Mouse (Mus musculus) liver, embryonic 12.5 days (tissue): Measurements from ENCODE around the gene Nkpd1. TPM values are rescaled to one million over a fixed set of nuclear protein-coding genes. Genes with fewer than 3 reads are reported as not detected.

ENCODE experiments used
- ATAC-seq: fragments of 200-750 bp; cut with Nextera tagmentation; 2 replicates; pipeline ENCODE4 v1.8.0; 2017; ENCODE audit warnings: moderate number of reproducible peaks, mild to moderate bottlenecking, moderate library complexity
- H3K27ac ChIP-seq: fragments of 300-500 bp; sonication (generic); 2 replicates; pipeline ENCODE4 v1.5.1; 2016; ENCODE audit warnings: mild to moderate bottlenecking
- H3K27me3 ChIP-seq: fragments of 300-500 bp; sonication (generic); replicated peaks from 2 replicates; pipeline ENCODE4 v1.6.1; 2016; ENCODE audit warnings: mild to moderate bottlenecking, moderate library complexity
- H3K36me3 ChIP-seq: fragments of 300-500 bp; sonication (generic); 2 replicates; pipeline ENCODE4 v1.6.1; 2016; ENCODE audit warnings: mild to moderate bottlenecking, moderate library complexity
- H3K4me1 ChIP-seq: fragments of 300-500 bp; sonication (generic); 2 replicates; pipeline ENCODE4 v1.6.1; 2016
- H3K4me2 ChIP-seq: fragments of 300-500 bp; sonication (generic); 2 replicates; pipeline ENCODE4 v1.6.1; 2016; ENCODE audit warnings: mild to moderate bottlenecking, moderate library complexity
- H3K4me3 ChIP-seq: fragments of 300-500 bp; sonication (generic); 2 replicates; pipeline ENCODE4 v1.5.1; 2016; ENCODE audit warnings: mild to moderate bottlenecking, moderate library complexity
- H3K9ac ChIP-seq: fragments of 300-500 bp; sonication (generic); 2 replicates; pipeline ENCODE4 v1.6.1; 2016; ENCODE audit warnings: mild to moderate bottlenecking, moderate library complexity
- H3K9me3 ChIP-seq: fragments of 300-500 bp; sonication (generic); replicated peaks from 2 replicates; pipeline ENCODE4 v1.6.1; 2016; ENCODE audit warnings: mild to moderate bottlenecking, moderate library complexity
- WGBS: fragments of 180-500 bp; shearing (Covaris S2); methylation state at CpG from one replicate; pipeline ENCODE4 v1.1.7; 2016; ENCODE audit not compliant: insufficient replicate concordance; 5-methylcytosine and 5-hydroxymethylcytosine counted together
- polyA plus RNA-seq: library from polyadenylated mRNA; unstranded; fragments of >200 nt; fragmentation: Nextera tagmentation; extraction: Ambion mirVana; gene quantifications from 2 replicates; pipeline ENCODE4 v1.2.1, GENCODE M21; 2016

Gene Nkpd1
- polyA plus RNA-seq, 1 experiment from 2014 or later, result not detected

DNA sequence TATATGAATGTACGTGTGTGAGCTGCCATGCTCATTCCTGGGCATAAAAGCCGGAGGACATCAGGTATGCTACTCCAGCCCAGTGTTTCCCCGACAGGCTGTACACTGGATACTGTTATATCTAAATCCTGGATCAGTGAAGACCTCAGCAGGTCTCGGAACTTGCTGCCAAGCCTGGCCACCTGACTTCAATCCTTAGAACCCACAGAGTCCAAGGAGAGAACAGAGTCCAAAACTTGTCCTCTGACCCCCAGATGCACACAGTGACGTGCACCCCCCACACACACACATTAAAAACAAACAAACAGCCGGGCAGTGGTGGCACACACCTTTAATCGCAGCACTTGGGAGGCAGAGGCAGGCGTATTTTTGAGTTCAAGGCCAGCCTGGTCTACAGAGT lies 49.8 kb downstream of the Nkpd1 start:
- H3K4me2 ChIP-seq, result no peak overlapping the region
- no peaks in the 10 kb centered on the region for H3K27me3 ChIP-seq
- WGBS, result 89% methylated on average over 8 of the region's 8 CpGs
- peaks cover 76% of the 10 kb centered on the region for H3K36me3 ChIP-seq
- no peak for ATAC-seq
- H3K9me3 ChIP-seq, result 0 out of 2 replicates have a peak, but pooled peaks cover 5% of the 10 kb centered on the region
- peak overlapping the region; percentile 13; the same call in 1 of the 2 replicates for H3K27ac ChIP-seq
- no peak overlapping the region for H3K9ac ChIP-seq
- no peak overlapping the region for H3K4me3 ChIP-seq
- peaks cover 78% of the 10 kb centered on the region for H3K4me1 ChIP-seq

GRCm38 (mm10) chr7:19569647-19570046 lies 52.0 kb downstream of the Nkpd1 start:
- Histone ChIP-seq H3K36me3 (peaks cover 67% of the 10 kb centered on the region), H3K27me3 (no peaks in the 10 kb centered on the region), H3K4me1 (peaks cover 70% of the 10 kb centered on the region), H3K4me2 (no peak overlapping the region), H3K9me3 (0 out of 2 replicates have a peak, but pooled peaks cover under 1% of the 10 kb centered on the region), H3K9ac (no peak overlapping the region), H3K27ac (0 out of 2 replicates have a peak overlapping the region, but pooled peaks have one; percentile 3), H3K4me3 (no peak overlapping the region)
- no peak for ATAC-seq
- WGBS, result 80% methylated on average over 3 of the region's 3 CpGs

- Histone ChIP-seq H3K27ac (peak overlapping the region; percentile 92), H3K27me3 (peaks cover 17% of the 10 kb centered on the region), H3K9me3 (no peaks in the 10 kb centered on the region), H3K4me1 (peaks cover 84% of the 10 kb centered on the region), H3K36me3 (peaks cover 35% of the 10 kb centered on the region), H3K4me3 (peak overlapping the region; percentile 87), H3K9ac (peak overlapping the region; percentile 92), H3K4me2 (peak overlapping the region; percentile 88)
- 2% methylated on average over 53 of the region's 53 CpGs for WGBS
- ATAC-seq, result peak; percentile 86
Measured at GRCm38 (mm10) chr7:19572926-19573775, 55.5 kb downstream of the Nkpd1 start.

- WGBS, result 22% methylated on average over 16 of the region's 16 CpGs
- Histone ChIP-seq H3K9ac (peak overlapping the region; percentile 92), H3K27ac (peak overlapping the region; percentile 92), H3K4me2 (peak overlapping the region; percentile 88), H3K4me1 (peaks cover 86% of the 10 kb centered on the region), H3K27me3 (peaks cover 18% of the 10 kb centered on the region), H3K4me3 (peak overlapping the region; percentile 87), H3K9me3 (no peaks in the 10 kb centered on the region), H3K36me3 (peaks cover 29% of the 10 kb centered on the region)
- ATAC-seq, result no peak
Measured at GRCm38 (mm10) chr7:19573776-19574140, 56.1 kb downstream of the Nkpd1 start.

Other genes starting within 250 kb of the Nkpd1 start
- gene Vasp, start 246.0 kb upstream of the Nkpd1 start, polyA plus RNA-seq, result 61.1 and 61.5 TPM in 2 replicates
- not detected in 2 replicates for gene Ppm1n, start 237.8 kb upstream of the Nkpd1 start, polyA plus RNA-seq
- gene Rtn2, start 235.2 kb upstream of the Nkpd1 start, polyA plus RNA-seq, result 5.1 and 5.6 TPM in 2 replicates
- 0.04 and 0.05 TPM in 2 replicates for gene Fosb, start 207.8 kb upstream of the Nkpd1 start, polyA plus RNA-seq
- gene Ercc1, start 173.1 kb upstream of the Nkpd1 start, polyA plus RNA-seq, result 25.8 and 31.5 TPM in 2 replicates
- 19.5 and 19.9 TPM in 2 replicates for gene Cd3eap, start 158.4 kb upstream of the Nkpd1 start, polyA plus RNA-seq
- 1.7 and 1.9 TPM in 2 replicates for gene Ppp1r13l, start 158.1 kb upstream of the Nkpd1 start, polyA plus RNA-seq
- gene Ercc2, start 135.8 kb upstream of the Nkpd1 start, polyA plus RNA-seq, result 9.9 and 10.9 TPM in 2 replicates
- 0.58 and 1.2 TPM in 2 replicates for gene Klc3, start 113.7 kb upstream of the Nkpd1 start, polyA plus RNA-seq
- 0.15 and 0.20 TPM in 2 replicates for gene Ckm, start 113.1 kb upstream of the Nkpd1 start, polyA plus RNA-seq
- 3.8 and 4.2 TPM in 2 replicates for gene Mark4, start 59.0 kb upstream of the Nkpd1 start, polyA plus RNA-seq
- gene Exoc3l2, start 54.5 kb upstream of the Nkpd1 start, polyA plus RNA-seq, result 3.6 and 3.9 TPM in 2 replicates
- 2.1 TPM in 2 replicates for gene Bloc1s3, start 9.5 kb upstream of the Nkpd1 start, polyA plus RNA-seq
- 68.4 and 68.6 TPM in 2 replicates for gene Trappc6a, start 9.4 kb upstream of the Nkpd1 start, polyA plus RNA-seq
- gene Ppp1r37, start 45.2 kb downstream of the Nkpd1 start, polyA plus RNA-seq, result 19.1 and 20.2 TPM in 2 replicates
- gene Zfp296, start 59.4 kb downstream of the Nkpd1 start, polyA plus RNA-seq, result 1.5 TPM in 2 replicates
- 101 TPM in 2 replicates for gene Gemin7, start 59.8 kb downstream of the Nkpd1 start, polyA plus RNA-seq
- gene Clasrp, start 86.6 kb downstream of the Nkpd1 start, polyA plus RNA-seq, result 23.9 and 24.2 TPM in 2 replicates
- gene Relb, start 111.6 kb downstream of the Nkpd1 start, polyA plus RNA-seq, result 1.9 and 2.6 TPM in 2 replicates
- 75.1 and 75.2 TPM in 2 replicates for gene Clptm1, start 147.2 kb downstream of the Nkpd1 start, polyA plus RNA-seq
- gene Apoc2, start 160.1 kb downstream of the Nkpd1 start, polyA plus RNA-seq, result 389 and 406 TPM in 2 replicates
- gene Gm44805, start 163.6 kb downstream of the Nkpd1 start, polyA plus RNA-seq, result 2.7 and 4.9 TPM in 2 replicates
- 15.4 and 18.1 TPM in 2 replicates for gene Apoc4, start 163.6 kb downstream of the Nkpd1 start, polyA plus RNA-seq
- 190 and 197 TPM in 2 replicates for gene Apoc1, start 174.8 kb downstream of the Nkpd1 start, polyA plus RNA-seq
- gene Apoe, start 181.3 kb downstream of the Nkpd1 start, polyA plus RNA-seq, result 1,254 and 1,289 TPM in 2 replicates
- 188 and 207 TPM in 2 replicates for gene Tomm40, start 197.6 kb downstream of the Nkpd1 start, polyA plus RNA-seq
- gene Nectin2, start 232.6 kb downstream of the Nkpd1 start, polyA plus RNA-seq, result 31.9 and 34.4 TPM in 2 replicates